Mouse (Mus musculus): Measurements from ENCODE around the gene Mkks. TPM values are rescaled to one million over a fixed set of nuclear protein-coding genes. Genes with fewer than 3 reads are reported as not detected.

Gene Mkks
- polyA plus RNA-seq, 1 experiment, result 2.3 TPM

GRCm38 (mm10) chr2:136885579-136885978 is 5.6 kb downstream of the Mkks start, which contains the start of gene AL731706.2:
AL731706.2 (minus strand) TSS chr2:136885679.
- H3K4me1 ChIP-seq (ENCODE audit: control insufficient read depth, insufficient read depth, low read length), result no peaks in the 10 kb centered on the region
- H3K27ac ChIP-seq (ENCODE audit: control insufficient read depth, insufficient read depth, low read depth, low read length, poor library complexity), result no peak within 1 kb of the TSS
- H3K4me3 ChIP-seq (replicated peaks; ENCODE audit: control insufficient read depth, low read depth, low read length), result no peak within 1 kb of the TSS
- TF ChIP-seq POLR2A (IDR thresholded peaks at IDR 0.05; ENCODE audit: borderline replicate concordance, control insufficient read depth, low read depth, low read length) (no peak), CTCF (IDR thresholded peaks at IDR 0.05; ENCODE audit: control insufficient read depth, insufficient read depth, low read length) (no peak)
- 83% methylated on average over 2 of the region's 2 CpGs for WGBS

GRCm38 (mm10) chr2:136854543-136855388 is 36.4 kb downstream of the Mkks start:
- Histone ChIP-seq H3K27ac (ENCODE audit: control insufficient read depth, insufficient read depth, low read depth, low read length, poor library complexity) (no peak overlapping the region), H3K4me3 (replicated peaks; ENCODE audit: control insufficient read depth, low read depth, low read length) (no peak overlapping the region), H3K4me1 (ENCODE audit: control insufficient read depth, insufficient read depth, low read length) (no peaks in the 10 kb centered on the region)
- WGBS, result 79% methylated on average over 5 of the region's 5 CpGs
- TF ChIP-seq CTCF (IDR thresholded peaks at IDR 0.05; ENCODE audit: control insufficient read depth, insufficient read depth, low read length) (no peak), POLR2A (IDR thresholded peaks at IDR 0.05; ENCODE audit: borderline replicate concordance, control insufficient read depth, low read depth, low read length) (no peak)

GRCm38 (mm10) chr2:136850366-136850765 is 40.8 kb downstream of the Mkks start:
- WGBS, result 58% methylated on average over 3 of the region's 3 CpGs
- Histone ChIP-seq H3K4me3 (replicated peaks; ENCODE audit: control insufficient read depth, low read depth, low read length) (no peak overlapping the region), H3K27ac (ENCODE audit: control insufficient read depth, insufficient read depth, low read depth, low read length, poor library complexity) (no peak overlapping the region), H3K4me1 (ENCODE audit: control insufficient read depth, insufficient read depth, low read length) (no peaks in the 10 kb centered on the region)
- no peak for TF ChIP-seq CTCF (IDR thresholded peaks at IDR 0.05; ENCODE audit: control insufficient read depth, insufficient read depth, low read length)
- no peak for TF ChIP-seq POLR2A (IDR thresholded peaks at IDR 0.05; ENCODE audit: borderline replicate concordance, control insufficient read depth, low read depth, low read length)

GRCm38 (mm10) chr2:136837994-136838393 is 53.2 kb downstream of the Mkks start:
- H3K27ac ChIP-seq (ENCODE audit: control insufficient read depth, insufficient read depth, low read depth, low read length, poor library complexity), result no peak overlapping the region
- no peak for TF ChIP-seq POLR2A (IDR thresholded peaks at IDR 0.05; ENCODE audit: borderline replicate concordance, control insufficient read depth, low read depth, low read length)
- TF ChIP-seq CTCF (IDR thresholded peaks at IDR 0.05; ENCODE audit: control insufficient read depth, insufficient read depth, low read length), result no peak
- WGBS, result 54% methylated on average over 1 of the region's 1 CpGs
- no peaks in the 10 kb centered on the region for H3K4me1 ChIP-seq (ENCODE audit: control insufficient read depth, insufficient read depth, low read length)
- H3K4me3 ChIP-seq (replicated peaks; ENCODE audit: control insufficient read depth, low read depth, low read length), result no peak overlapping the region

GRCm38 (mm10) chr2:136835882-136836281 is 55.3 kb downstream of the Mkks start:
- no peak for TF ChIP-seq CTCF (IDR thresholded peaks at IDR 0.05; ENCODE audit: control insufficient read depth, insufficient read depth, low read length)
- no peak for TF ChIP-seq POLR2A (IDR thresholded peaks at IDR 0.05; ENCODE audit: borderline replicate concordance, control insufficient read depth, low read depth, low read length)
- no peak overlapping the region for H3K4me3 ChIP-seq (replicated peaks; ENCODE audit: control insufficient read depth, low read depth, low read length)
- H3K27ac ChIP-seq (ENCODE audit: control insufficient read depth, insufficient read depth, low read depth, low read length, poor library complexity), result no peak overlapping the region
- WGBS, result 70% methylated on average over 3 of the region's 3 CpGs
- no peaks in the 10 kb centered on the region for H3K4me1 ChIP-seq (ENCODE audit: control insufficient read depth, insufficient read depth, low read length)

- no peak for TF ChIP-seq POLR2A (IDR thresholded peaks at IDR 0.05; ENCODE audit: borderline replicate concordance, control insufficient read depth, low read depth, low read length)
- no peak for TF ChIP-seq CTCF (IDR thresholded peaks at IDR 0.05; ENCODE audit: control insufficient read depth, insufficient read depth, low read length)
These were observed 56.5 kb downstream of the Mkks start for GRCm38 (mm10) chr2:136834715-136835075.

GRCm38 (mm10) chr2:136833976-136834714 is 57.0 kb downstream of the Mkks start:
- no peak overlapping the region for H3K4me3 ChIP-seq (replicated peaks; ENCODE audit: control insufficient read depth, low read depth, low read length)
- TF ChIP-seq POLR2A (IDR thresholded peaks at IDR 0.05; ENCODE audit: borderline replicate concordance, control insufficient read depth, low read depth, low read length), result no peak
- TF ChIP-seq CTCF (IDR thresholded peaks at IDR 0.05; ENCODE audit: control insufficient read depth, insufficient read depth, low read length), result no peak
- H3K4me1 ChIP-seq (ENCODE audit: control insufficient read depth, insufficient read depth, low read length), result no peaks in the 10 kb centered on the region
- 70% methylated on average over 3 of the region's 3 CpGs for WGBS
- no peak overlapping the region for H3K27ac ChIP-seq (ENCODE audit: control insufficient read depth, insufficient read depth, low read depth, low read length, poor library complexity)

More at GRCm38 (mm10) chr2:136834715-136835075, 56.5 kb downstream of the Mkks start:
- Histone ChIP-seq H3K4me3 (replicated peaks; ENCODE audit: control insufficient read depth, low read depth, low read length) (no peak overlapping the region), H3K4me1 (ENCODE audit: control insufficient read depth, insufficient read depth, low read length) (no peaks in the 10 kb centered on the region), H3K27ac (ENCODE audit: control insufficient read depth, insufficient read depth, low read depth, low read length, poor library complexity) (no peak overlapping the region)
- WGBS, result 98% methylated on average over 1 of the region's 1 CpGs

GRCm38 (mm10) chr2:136832936-136833335 is 58.3 kb downstream of the Mkks start:
- TF ChIP-seq POLR2A (IDR thresholded peaks at IDR 0.05; ENCODE audit: borderline replicate concordance, control insufficient read depth, low read depth, low read length) (no peak), CTCF (IDR thresholded peaks at IDR 0.05; ENCODE audit: control insufficient read depth, insufficient read depth, low read length) (no peak)
- H3K27ac ChIP-seq (ENCODE audit: control insufficient read depth, insufficient read depth, low read depth, low read length, poor library complexity), result no peak overlapping the region
- H3K4me1 ChIP-seq (ENCODE audit: control insufficient read depth, insufficient read depth, low read length), result no peaks in the 10 kb centered on the region
- H3K4me3 ChIP-seq (replicated peaks; ENCODE audit: control insufficient read depth, low read depth, low read length), result no peak overlapping the region
- 69% methylated on average over 3 of the region's 3 CpGs for WGBS
